Mouse (Mus musculus): ENCODE measurements at regions not wholly inside any gene's neighbourhood (a gene's known extent, or its start where the extent isn't known, plus 50 kb on each side); places are given as distances from the start of the nearest gene placed in this dataset.

- WGBS: 46% methylated on average over 12 of the region's 12 CpGs
- no peak overlapping the region for H3K9ac ChIP-seq
- no peak overlapping the region for H3K4me3 ChIP-seq (replicated peaks; ENCODE audit: low read length)
- H3K4me1 ChIP-seq (replicated peaks; ENCODE audit: control insufficient read depth, insufficient read depth, low read length): no peaks in the 10 kb centered on the region
- no peak overlapping the region for H3K4me2 ChIP-seq (replicated peaks)
- ATAC-seq (ENCODE audit: low FRiP score) (no peak), DNase-seq (ENCODE audit: low spot score) (no peak)
- no peaks in the 10 kb centered on the region for H3K36me3 ChIP-seq (replicated peaks; ENCODE audit: control insufficient read depth, insufficient read depth)
- no peak overlapping the region for H3K27ac ChIP-seq
- no peaks in the 10 kb centered on the region for H3K27me3 ChIP-seq (ENCODE audit: control insufficient read depth, insufficient read depth, low read length)
- H3K9me3 ChIP-seq (ENCODE audit: control insufficient read depth, low read length): no peaks in the 10 kb centered on the region
These were observed 90.8 kb upstream of the Ednra start for GRCm38 (mm10) chr8:77814796-77815647.

GRCm38 (mm10) chr8:77815648-77815971 lies 91.3 kb upstream of the Ednra start:
- WGBS: 54% methylated on average over 7 of the region's 7 CpGs
- no peak overlapping the region for H3K4me2 ChIP-seq (replicated peaks)

GRCm38 (mm10) chr8:77816217-77816616 lies 92.0 kb upstream of the Ednra start:
- Histone ChIP-seq H3K4me3 (replicated peaks; ENCODE audit: low read length) (no peak overlapping the region), H3K4me2 (replicated peaks) (no peak overlapping the region), H3K9ac (no peak overlapping the region), H3K27me3 (ENCODE audit: control insufficient read depth, insufficient read depth, low read length) (no peaks in the 10 kb centered on the region), H3K9me3 (ENCODE audit: control insufficient read depth, low read length) (no peaks in the 10 kb centered on the region), H3K4me1 (replicated peaks; ENCODE audit: control insufficient read depth, insufficient read depth, low read length) (no peaks in the 10 kb centered on the region), H3K36me3 (replicated peaks; ENCODE audit: control insufficient read depth, insufficient read depth) (no peaks in the 10 kb centered on the region), H3K27ac (no peak overlapping the region)
- 92% methylated on average over 4 of the region's 4 CpGs for WGBS
- DNase-seq (ENCODE audit: low spot score) (no peak), ATAC-seq (ENCODE audit: low FRiP score) (no peak)

More at GRCm38 (mm10) chr8:77815648-77815971, 91.3 kb upstream of the Ednra start:
- no peak overlapping the region for H3K27ac ChIP-seq
- H3K27me3 ChIP-seq (ENCODE audit: control insufficient read depth, insufficient read depth, low read length): no peaks in the 10 kb centered on the region
- H3K4me3 ChIP-seq (replicated peaks; ENCODE audit: low read length): no peak overlapping the region
- no peak for DNase-seq (ENCODE audit: low spot score)
- no peaks in the 10 kb centered on the region for H3K9me3 ChIP-seq (ENCODE audit: control insufficient read depth, low read length)
- no peak overlapping the region for H3K9ac ChIP-seq
- H3K4me1 ChIP-seq (replicated peaks; ENCODE audit: control insufficient read depth, insufficient read depth, low read length): no peaks in the 10 kb centered on the region
- ATAC-seq (ENCODE audit: low FRiP score): no peak
- H3K36me3 ChIP-seq (replicated peaks; ENCODE audit: control insufficient read depth, insufficient read depth): no peaks in the 10 kb centered on the region

- Histone ChIP-seq H3K36me3 (replicated peaks; ENCODE audit: control insufficient read depth, insufficient read depth) (no peaks in the 10 kb centered on the region), H3K4me2 (replicated peaks) (no peak overlapping the region), H3K9ac (no peak overlapping the region), H3K27me3 (ENCODE audit: control insufficient read depth, insufficient read depth, low read length) (no peaks in the 10 kb centered on the region), H3K4me3 (replicated peaks; ENCODE audit: low read length) (no peak overlapping the region), H3K27ac (no peak overlapping the region), H3K4me1 (replicated peaks; ENCODE audit: control insufficient read depth, insufficient read depth, low read length) (no peaks in the 10 kb centered on the region), H3K9me3 (ENCODE audit: control insufficient read depth, low read length) (no peaks in the 10 kb centered on the region)
- DNase-seq (ENCODE audit: low spot score) (no peak), ATAC-seq (ENCODE audit: low FRiP score) (no peak)
- WGBS: 81% methylated on average over 1 of the region's 1 CpGs
These were observed 101.5 kb upstream of the Ednra start for GRCm38 (mm10) chr8:77825786-77826185.

GRCm38 (mm10) chr8:77826255-77826654 lies 102.0 kb upstream of the Ednra start:
- no peak overlapping the region for H3K27ac ChIP-seq
- DNase-seq (ENCODE audit: low spot score) (no peak), ATAC-seq (ENCODE audit: low FRiP score) (no peak)
- H3K27me3 ChIP-seq (ENCODE audit: control insufficient read depth, insufficient read depth, low read length): no peaks in the 10 kb centered on the region
- no peak overlapping the region for H3K4me3 ChIP-seq (replicated peaks; ENCODE audit: low read length)
- no peak overlapping the region for H3K9ac ChIP-seq
- WGBS: 67% methylated on average over 2 of the region's 2 CpGs
- no peaks in the 10 kb centered on the region for H3K36me3 ChIP-seq (replicated peaks; ENCODE audit: control insufficient read depth, insufficient read depth)
- no peaks in the 10 kb centered on the region for H3K4me1 ChIP-seq (replicated peaks; ENCODE audit: control insufficient read depth, insufficient read depth, low read length)
- H3K4me2 ChIP-seq (replicated peaks): no peak overlapping the region
- no peaks in the 10 kb centered on the region for H3K9me3 ChIP-seq (ENCODE audit: control insufficient read depth, low read length)

GRCm38 (mm10) chr8:77828079-77828478 lies 103.8 kb upstream of the Ednra start:
- ATAC-seq (ENCODE audit: low FRiP score): no peak
- DNase-seq (ENCODE audit: low spot score): no peak

GRCm38 (mm10) chr8:77829126-77829748 lies 105.0 kb upstream of the Ednra start:
- Histone ChIP-seq H3K4me1 (replicated peaks; ENCODE audit: control insufficient read depth, insufficient read depth, low read length) (no peaks in the 10 kb centered on the region), H3K4me3 (replicated peaks; ENCODE audit: low read length) (no peak overlapping the region), H3K9me3 (ENCODE audit: control insufficient read depth, low read length) (no peaks in the 10 kb centered on the region), H3K27ac (no peak overlapping the region), H3K4me2 (replicated peaks) (no peak overlapping the region), H3K9ac (no peak overlapping the region), H3K27me3 (ENCODE audit: control insufficient read depth, insufficient read depth, low read length) (no peaks in the 10 kb centered on the region), H3K36me3 (replicated peaks; ENCODE audit: control insufficient read depth, insufficient read depth) (no peaks in the 10 kb centered on the region)
- DNase-seq (ENCODE audit: low spot score) (no peak), ATAC-seq (ENCODE audit: low FRiP score) (no peak)
- 67% methylated on average over 5 of the region's 5 CpGs for WGBS

More at GRCm38 (mm10) chr8:77828079-77828478, 103.8 kb upstream of the Ednra start:
- Histone ChIP-seq H3K27ac (no peak overlapping the region), H3K4me2 (replicated peaks) (no peak overlapping the region), H3K9ac (no peak overlapping the region), H3K4me1 (replicated peaks; ENCODE audit: control insufficient read depth, insufficient read depth, low read length) (no peaks in the 10 kb centered on the region), H3K36me3 (replicated peaks; ENCODE audit: control insufficient read depth, insufficient read depth) (no peaks in the 10 kb centered on the region), H3K4me3 (replicated peaks; ENCODE audit: low read length) (no peak overlapping the region), H3K9me3 (ENCODE audit: control insufficient read depth, low read length) (no peaks in the 10 kb centered on the region), H3K27me3 (ENCODE audit: control insufficient read depth, insufficient read depth, low read length) (no peaks in the 10 kb centered on the region)
- WGBS: 21% methylated on average over 7 of the region's 7 CpGs

GRCm38 (mm10) chr8:77829764-77830163 lies 105.5 kb upstream of the Ednra start:
- no peak for ATAC-seq (ENCODE audit: low FRiP score)
- Histone ChIP-seq H3K27me3 (ENCODE audit: control insufficient read depth, insufficient read depth, low read length) (no peaks in the 10 kb centered on the region), H3K36me3 (replicated peaks; ENCODE audit: control insufficient read depth, insufficient read depth) (no peaks in the 10 kb centered on the region), H3K4me2 (replicated peaks) (no peak overlapping the region), H3K27ac (no peak overlapping the region), H3K4me1 (replicated peaks; ENCODE audit: control insufficient read depth, insufficient read depth, low read length) (no peaks in the 10 kb centered on the region), H3K4me3 (replicated peaks; ENCODE audit: low read length) (no peak overlapping the region), H3K9ac (no peak overlapping the region), H3K9me3 (ENCODE audit: control insufficient read depth, low read length) (no peaks in the 10 kb centered on the region)
- WGBS: 87% methylated on average over 5 of the region's 5 CpGs
- DNase-seq (ENCODE audit: low spot score): no peak

GRCm38 (mm10) chr8:77834283-77834682 lies 110.0 kb upstream of the Ednra start:
- H3K27ac ChIP-seq: no peak overlapping the region
- H3K4me2 ChIP-seq (replicated peaks): no peak overlapping the region
- no peak overlapping the region for H3K4me3 ChIP-seq (replicated peaks; ENCODE audit: low read length)
- H3K9ac ChIP-seq: no peak overlapping the region
- H3K27me3 ChIP-seq (ENCODE audit: control insufficient read depth, insufficient read depth, low read length): no peaks in the 10 kb centered on the region
- no peaks in the 10 kb centered on the region for H3K36me3 ChIP-seq (replicated peaks; ENCODE audit: control insufficient read depth, insufficient read depth)
- 80% methylated on average over 6 of the region's 6 CpGs for WGBS
- no peak for DNase-seq (ENCODE audit: low spot score)
- ATAC-seq (ENCODE audit: low FRiP score): no peak
- no peaks in the 10 kb centered on the region for H3K4me1 ChIP-seq (replicated peaks; ENCODE audit: control insufficient read depth, insufficient read depth, low read length)
- H3K9me3 ChIP-seq (ENCODE audit: control insufficient read depth, low read length): no peaks in the 10 kb centered on the region

Measured in hindbrain, embryonic 14.5 days (tissue).